Mouse (Mus musculus): ENCODE measurements around the gene Pi4ka. TPM values are rescaled to one million over a fixed set of nuclear protein-coding genes. Genes with fewer than 3 reads are reported as not detected.
A peak's percentile ranks its signal among the peaks of the same experiment; 100 is the strongest.

Pi4ka gene
- 42.8 and 51.2 TPM in 2 replicates for polyA plus RNA-seq (2014; fragmentation: Nextera tagmentation; extraction: Ambion mirVana)

- WGBS: under 1% methylated on average over 63 of the region's 69 CpGs
- no peaks in the 10 kb centered on the region for H3K27me3 ChIP-seq (ENCODE audit: control insufficient read depth, insufficient read depth, low read length)
- peaks cover 12% of the 10 kb centered on the region; the same call in 1 of the 2 replicates for H3K4me1 ChIP-seq (ENCODE audit: control insufficient read depth, insufficient read depth, low read length)
- DNase-seq (ENCODE audit: low spot score) (peak; percentile 100), ATAC-seq (ENCODE audit: insufficient read depth, low FRiP score, low TSS enrichment) (peak; percentile 96)
- peak within 1 kb of the TSS; percentile 72 for H3K27ac ChIP-seq (ENCODE audit: low read depth, low read length)
- H3K4me3 ChIP-seq (ENCODE audit: low read depth, low read length): peak within 1 kb of the TSS; percentile 83
- peak within 1 kb of the TSS; percentile 65 for H3K9ac ChIP-seq (ENCODE audit: low read length)
- peak within 1 kb of the TSS; percentile 60 for H3K4me2 ChIP-seq (ENCODE audit: low read depth)
- H3K9me3 ChIP-seq (ENCODE audit: control insufficient read depth, low read length): no peaks in the 10 kb centered on the region
- no peaks in the 10 kb centered on the region for H3K36me3 ChIP-seq (ENCODE audit: control insufficient read depth, insufficient read depth, low read length)
Measured at GRCm38 (mm10) chr16:17405736-17406443, at the start of gene Pi4ka, which contains the start of gene Snap29. Gene Pi4ka (minus strand): TSS chr16:17406314. Gene Snap29 (plus strand): TSS chr16:17405986.

- WGBS: 0% methylated on average over 24 of the region's 24 CpGs
- H3K9ac ChIP-seq (ENCODE audit: low read length): peak overlapping the region; percentile 90
- H3K4me3 ChIP-seq (ENCODE audit: low read depth, low read length): peak overlapping the region; percentile 90
- peak overlapping the region; percentile 84 for H3K27ac ChIP-seq (ENCODE audit: low read depth, low read length)
- no peaks in the 10 kb centered on the region for H3K27me3 ChIP-seq (ENCODE audit: control insufficient read depth, insufficient read depth, low read length)
- ATAC-seq (ENCODE audit: insufficient read depth, low FRiP score, low TSS enrichment) (peak; percentile 48), DNase-seq (ENCODE audit: low spot score) (no peak)
- H3K4me1 ChIP-seq (ENCODE audit: control insufficient read depth, insufficient read depth, low read length): peaks cover 9% of the 10 kb centered on the region
- H3K9me3 ChIP-seq (ENCODE audit: control insufficient read depth, low read length): no peaks in the 10 kb centered on the region
- peaks cover 2% of the 10 kb centered on the region; the same call in 1 of the 2 replicates for H3K36me3 ChIP-seq (ENCODE audit: control insufficient read depth, insufficient read depth, low read length)
- peak overlapping the region; percentile 84 for H3K4me2 ChIP-seq (ENCODE audit: low read depth)
Measured at GRCm38 (mm10) chr16:17452373-17452715, 46.2 kb upstream of the Pi4ka start.

- Histone ChIP-seq H3K27me3 (ENCODE audit: control insufficient read depth, insufficient read depth, low read length) (no peaks in the 10 kb centered on the region), H3K9me3 (ENCODE audit: control insufficient read depth, low read length) (no peaks in the 10 kb centered on the region), H3K4me2 (ENCODE audit: low read depth) (peak within 1 kb of the TSS; percentile 84), H3K4me3 (ENCODE audit: low read depth, low read length) (peak within 1 kb of the TSS; percentile 90), H3K9ac (ENCODE audit: low read length) (peak within 1 kb of the TSS; percentile 90), H3K27ac (ENCODE audit: low read depth, low read length) (peak within 1 kb of the TSS; percentile 84), H3K36me3 (ENCODE audit: control insufficient read depth, insufficient read depth, low read length) (peaks cover 2% of the 10 kb centered on the region; the same call in 1 of the 2 replicates), H3K4me1 (ENCODE audit: control insufficient read depth, insufficient read depth, low read length) (peaks cover 9% of the 10 kb centered on the region)
- ATAC-seq (ENCODE audit: insufficient read depth, low FRiP score, low TSS enrichment) (peak; percentile 95), DNase-seq (ENCODE audit: low spot score) (peak; percentile 99)
- under 1% methylated on average over 61 of the region's 63 CpGs for WGBS
Measured at GRCm38 (mm10) chr16:17451541-17452372, 45.6 kb upstream of the Pi4ka start, which contains the start of gene Crkl. Gene Crkl (plus strand): TSS chr16:17451987.

GRCm38 (mm10) chr16:17432576-17432975 is 26.5 kb upstream of the Pi4ka start:
- Histone ChIP-seq H3K27me3 (ENCODE audit: control insufficient read depth, insufficient read depth, low read length) (no peaks in the 10 kb centered on the region), H3K27ac (ENCODE audit: low read depth, low read length) (no peak overlapping the region), H3K9ac (ENCODE audit: low read length) (no peak overlapping the region), H3K4me2 (ENCODE audit: low read depth) (no peak overlapping the region), H3K4me3 (ENCODE audit: low read depth, low read length) (no peak overlapping the region), H3K9me3 (ENCODE audit: control insufficient read depth, low read length) (no peaks in the 10 kb centered on the region), H3K4me1 (ENCODE audit: control insufficient read depth, insufficient read depth, low read length) (no peaks in the 10 kb centered on the region), H3K36me3 (ENCODE audit: control insufficient read depth, insufficient read depth, low read length) (no peaks in the 10 kb centered on the region)
- 86% methylated on average over 2 of the region's 2 CpGs for WGBS
- no peak for ATAC-seq (ENCODE audit: insufficient read depth, low FRiP score, low TSS enrichment)
- no peak for DNase-seq (ENCODE audit: low spot score)

- no peaks in the 10 kb centered on the region for H3K4me1 ChIP-seq (ENCODE audit: control insufficient read depth, insufficient read depth, low read length)
- H3K27ac ChIP-seq (ENCODE audit: low read depth, low read length): no peak overlapping the region
- H3K4me2 ChIP-seq (ENCODE audit: low read depth): no peak overlapping the region
- DNase-seq (ENCODE audit: low spot score) (no peak), ATAC-seq (ENCODE audit: insufficient read depth, low FRiP score, low TSS enrichment) (no peak)
- no peaks in the 10 kb centered on the region for H3K9me3 ChIP-seq (ENCODE audit: control insufficient read depth, low read length)
- H3K9ac ChIP-seq (ENCODE audit: low read length): no peak overlapping the region
- no peaks in the 10 kb centered on the region for H3K27me3 ChIP-seq (ENCODE audit: control insufficient read depth, insufficient read depth, low read length)
- WGBS: 76% methylated on average over 3 of the region's 3 CpGs
- H3K4me3 ChIP-seq (ENCODE audit: low read depth, low read length): no peak overlapping the region
- H3K36me3 ChIP-seq (ENCODE audit: control insufficient read depth, insufficient read depth, low read length): peaks cover 3% of the 10 kb centered on the region
Measured at GRCm38 (mm10) chr16:17423021-17423420, 16.9 kb upstream of the Pi4ka start.

GRCm38 (mm10) chr16:17410209-17410608 is 4.1 kb upstream of the Pi4ka start:
- Histone ChIP-seq H3K4me1 (ENCODE audit: control insufficient read depth, insufficient read depth, low read length) (peaks cover 6% of the 10 kb centered on the region; the same call in 1 of the 2 replicates), H3K36me3 (ENCODE audit: control insufficient read depth, insufficient read depth, low read length) (no peaks in the 10 kb centered on the region), H3K9me3 (ENCODE audit: control insufficient read depth, low read length) (no peaks in the 10 kb centered on the region), H3K4me2 (ENCODE audit: low read depth) (no peak overlapping the region), H3K27ac (ENCODE audit: low read depth, low read length) (no peak overlapping the region), H3K4me3 (ENCODE audit: low read depth, low read length) (no peak overlapping the region), H3K9ac (ENCODE audit: low read length) (no peak overlapping the region), H3K27me3 (ENCODE audit: control insufficient read depth, insufficient read depth, low read length) (no peaks in the 10 kb centered on the region)
- no peak for DNase-seq (ENCODE audit: low spot score)
- 68% methylated on average over 4 of the region's 4 CpGs for WGBS
- no peak for ATAC-seq (ENCODE audit: insufficient read depth, low FRiP score, low TSS enrichment)

- Histone ChIP-seq H3K27me3 (ENCODE audit: control insufficient read depth, insufficient read depth, low read length) (no peaks in the 10 kb centered on the region), H3K4me3 (ENCODE audit: low read depth, low read length) (no peak overlapping the region), H3K27ac (ENCODE audit: low read depth, low read length) (no peak overlapping the region), H3K9ac (ENCODE audit: low read length) (no peak overlapping the region), H3K4me1 (ENCODE audit: control insufficient read depth, insufficient read depth, low read length) (peaks cover 12% of the 10 kb centered on the region; the same call in 1 of the 2 replicates), H3K36me3 (ENCODE audit: control insufficient read depth, insufficient read depth, low read length) (no peaks in the 10 kb centered on the region), H3K9me3 (ENCODE audit: control insufficient read depth, low read length) (no peaks in the 10 kb centered on the region), H3K4me2 (ENCODE audit: low read depth) (no peak overlapping the region)
- ATAC-seq (ENCODE audit: insufficient read depth, low FRiP score, low TSS enrichment) (no peak), DNase-seq (ENCODE audit: low spot score) (no peak)
- 89% methylated on average over 2 of the region's 2 CpGs for WGBS
Measured at GRCm38 (mm10) chr16:17409046-17409445, 2.9 kb upstream of the Pi4ka start.

GRCm38 (mm10) chr16:17406512-17407231 is 558 bp upstream of the Pi4ka start:
- DNase-seq (ENCODE audit: low spot score) (no peak), ATAC-seq (ENCODE audit: insufficient read depth, low FRiP score, low TSS enrichment) (no peak)
- Histone ChIP-seq H3K36me3 (ENCODE audit: control insufficient read depth, insufficient read depth, low read length) (no peaks in the 10 kb centered on the region), H3K9me3 (ENCODE audit: control insufficient read depth, low read length) (no peaks in the 10 kb centered on the region), H3K27me3 (ENCODE audit: control insufficient read depth, insufficient read depth, low read length) (no peaks in the 10 kb centered on the region), H3K4me2 (ENCODE audit: low read depth) (peak overlapping the region; percentile 60), H3K9ac (ENCODE audit: low read length) (peak overlapping the region; percentile 65), H3K4me3 (ENCODE audit: low read depth, low read length) (peak overlapping the region; percentile 83), H3K4me1 (ENCODE audit: control insufficient read depth, insufficient read depth, low read length) (peaks cover 12% of the 10 kb centered on the region; the same call in 1 of the 2 replicates), H3K27ac (ENCODE audit: low read depth, low read length) (no peak overlapping the region)
- 43% methylated on average over 9 of the region's 9 CpGs for WGBS
